Mouse (Mus musculus) CH12.LX (cell line): ENCODE measurements around the gene Cdk17. TPM values are rescaled to one million over a fixed set of nuclear protein-coding genes. Genes with fewer than 3 reads are reported as not detected.

Experiments
- DNase-seq: peaks from one replicate; pipeline ENCODE4 v3.0.0-alpha.2; 2013; ENCODE audit errors: extremely low read depth
- H3K27ac ChIP-seq: 2 replicates; pipeline ENCODE4 v1.5.1; 2012; ENCODE audit warnings: low read depth, mild to moderate bottlenecking, control low read depth, moderate library complexity; ENCODE audit not compliant: insufficient read depth
- H3K27me3 ChIP-seq: replicated peaks from 2 replicates; pipeline ENCODE3; 2012; ENCODE audit warnings: inconsistent platforms
- H3K36me3 ChIP-seq, 2 experiments: replicated peaks in 1 of 2; 2 replicates each; pipeline versions ENCODE3 to v1.6.1; 2012; ENCODE audit warnings: inconsistent platforms in 1 of 2, low read length in 1 of 2, mild to moderate bottlenecking in 1 of 2, mixed read lengths in 1 of 2, moderate library complexity in 1 of 2; ENCODE audit not compliant: control insufficient read depth in 1 of 2, insufficient read depth in 1 of 2
- H3K4me1 ChIP-seq, 2 experiments: 2 replicates each; pipeline ENCODE4 v1.6.1; 2012; ENCODE audit warnings: inconsistent platforms in 1 of 2, moderate library complexity in 1 of 2; ENCODE audit not compliant: insufficient read depth in 2 of 2, control insufficient read depth in 1 of 2
- H3K4me2 ChIP-seq: 2 replicates; pipeline ENCODE4 v1.6.1; 2012; ENCODE audit warnings: low read depth, mild to moderate bottlenecking, control low read depth; ENCODE audit not compliant: poor library complexity, insufficient read depth, severe bottlenecking
- H3K4me3 ChIP-seq, 3 experiments: fragments of 150-350 bp in 1 of 3; sonication (generic) in 1 of 3; replicated peaks in 1 of 3; 2 replicates each; pipeline versions ENCODE3 to v1.5.1; 2011 to 2012; ENCODE audit warnings: low read depth in 2 of 3, low read length in 2 of 3, mild to moderate bottlenecking in 2 of 3, moderate library complexity in 2 of 3, control low read depth in 1 of 3, improper control_type of control experiment in 1 of 3, inconsistent platforms in 1 of 3, mixed read lengths in 1 of 3; ENCODE audit not compliant: poor library complexity in 1 of 3
- H3K79me2 ChIP-seq: replicated peaks from 2 replicates; pipeline ENCODE4 v1.6.1; 2012; ENCODE audit warnings: mild to moderate bottlenecking, moderate library complexity; ENCODE audit not compliant: control insufficient read depth, poor library complexity, insufficient read depth, severe bottlenecking; ENCODE audit errors: extremely low read depth
- H3K9ac ChIP-seq: 2 replicates; pipeline ENCODE4 v1.6.1; 2012; ENCODE audit warnings: low read depth, mild to moderate bottlenecking, control low read depth, moderate library complexity; ENCODE audit not compliant: insufficient read depth
- H3K9me3 ChIP-seq: replicated peaks from 2 replicates; pipeline ENCODE3; 2012; ENCODE audit warnings: low read length, inconsistent platforms, mixed read lengths
- BHLHE40 ChIP-seq: IDR thresholded peaks from 2 replicates; pipeline ENCODE4 v1.6.1; 2011; ENCODE audit warnings: mild to moderate bottlenecking, low read depth, low read length, improper control_type of control experiment
- CHD1 ChIP-seq: IDR thresholded peaks from 2 replicates; pipeline ENCODE4 v1.6.1; 2012; ENCODE audit warnings: low read depth, low read length, improper control_type of control experiment, inconsistent platforms
- CHD2 ChIP-seq: IDR thresholded peaks from 2 replicates; pipeline ENCODE4 v1.6.1; 2011; ENCODE audit warnings: low read length, improper control_type of control experiment
- E2F4 ChIP-seq: IDR thresholded peaks from 2 replicates; pipeline ENCODE4 v1.6.1; 2011; ENCODE audit warnings: low read depth, low read length, improper control_type of control experiment; ENCODE audit not compliant: insufficient replicate concordance
- ELF1 ChIP-seq: IDR thresholded peaks from 2 replicates; pipeline ENCODE4 v1.6.1; 2014; ENCODE audit warnings: low read depth, mild to moderate bottlenecking, inconsistent platforms, low read length, improper control_type of control experiment
- ETS1 ChIP-seq: conservative IDR thresholded peaks from 2 replicates; pipeline ENCODE4 v1.6.1; 2012; ENCODE audit warnings: low read depth, mild to moderate bottlenecking, inconsistent platforms, low read length, improper control_type of control experiment, moderate library complexity
- GABPA ChIP-seq: IDR thresholded peaks from 2 replicates; pipeline ENCODE4 v1.6.1; 2012; ENCODE audit warnings: low read depth, low read length, improper control_type of control experiment, inconsistent platforms; ENCODE audit not compliant: insufficient replicate concordance
- HCFC1 ChIP-seq: IDR thresholded peaks from 2 replicates; pipeline ENCODE4 v1.6.1; 2012; ENCODE audit warnings: low read depth, mild to moderate bottlenecking, inconsistent platforms, low read length, improper control_type of control experiment
- IRF4 ChIP-seq: IDR thresholded peaks from 2 replicates; pipeline ENCODE4 v1.6.1; 2014; ENCODE audit warnings: low read depth, mild to moderate bottlenecking, inconsistent platforms, low read length, improper control_type of control experiment
- JUN ChIP-seq: IDR thresholded peaks from 2 replicates; pipeline ENCODE4 v1.6.1; 2011; ENCODE audit warnings: low read depth, mild to moderate bottlenecking, low read length, improper control_type of control experiment, moderate library complexity; ENCODE audit not compliant: insufficient read depth
- JUND ChIP-seq: conservative IDR thresholded peaks from 2 replicates; pipeline ENCODE4 v1.6.1; 2011; ENCODE audit warnings: low read depth, low read length, improper control_type of control experiment
- KAT2A ChIP-seq: IDR thresholded peaks from 2 replicates; pipeline ENCODE4 v1.6.1; 2012; ENCODE audit warnings: low read length, improper control_type of control experiment, inconsistent platforms; ENCODE audit not compliant: insufficient replicate concordance
- MAX ChIP-seq: IDR thresholded peaks from 2 replicates; pipeline ENCODE4 v1.6.1; 2011; ENCODE audit warnings: low read length, improper control_type of control experiment
- MAZ ChIP-seq: IDR thresholded peaks from 2 replicates; pipeline ENCODE4 v1.6.1; 2012; ENCODE audit warnings: low read depth, mild to moderate bottlenecking, inconsistent platforms, low read length, improper control_type of control experiment, moderate library complexity
- MEF2A ChIP-seq: IDR thresholded peaks from 2 replicates; pipeline ENCODE4 v1.6.1; 2014; ENCODE audit warnings: low read depth, mild to moderate bottlenecking, inconsistent platforms, low read length, improper control_type of control experiment, borderline replicate concordance
- MYC ChIP-seq: IDR thresholded peaks from 2 replicates; pipeline ENCODE4 v1.6.1; 2011; ENCODE audit warnings: low read depth, mild to moderate bottlenecking, improper control_type of control experiment, low read length
- POLR2AphosphoS2 ChIP-seq: IDR thresholded peaks from 2 replicates; pipeline ENCODE4 v1.6.1; 2011; ENCODE audit warnings: low read depth, low read length, improper control_type of control experiment
- RAD21 ChIP-seq: IDR thresholded peaks from 2 replicates; pipeline ENCODE4 v1.6.1; 2011; ENCODE audit warnings: low read depth, mild to moderate bottlenecking, low read length, improper control_type of control experiment, moderate library complexity
- RCOR1 ChIP-seq: conservative IDR thresholded peaks from 2 replicates; pipeline ENCODE4 v1.6.1; 2012; ENCODE audit warnings: low read depth, mild to moderate bottlenecking, inconsistent platforms, low read length, improper control_type of control experiment
- SIN3A ChIP-seq: IDR thresholded peaks from 2 replicates; pipeline ENCODE4 v1.6.1; 2012; ENCODE audit warnings: low read length, improper control_type of control experiment, inconsistent platforms
- TBP ChIP-seq: conservative IDR thresholded peaks from 2 replicates; pipeline ENCODE4 v1.6.1; 2011; ENCODE audit warnings: low read depth, low read length, improper control_type of control experiment
- ZKSCAN1 ChIP-seq: IDR thresholded peaks from 2 replicates; pipeline ENCODE4 v1.6.1; 2012; ENCODE audit warnings: low read depth, inconsistent platforms, low read length, improper control_type of control experiment, borderline replicate concordance
- ZMIZ1 ChIP-seq: IDR thresholded peaks from 2 replicates; pipeline ENCODE4 v1.6.1; 2012; ENCODE audit warnings: low read depth, mild to moderate bottlenecking, inconsistent platforms, low read length, improper control_type of control experiment
- ZNF384 ChIP-seq: IDR thresholded peaks from 2 replicates; pipeline ENCODE4 v1.6.1; 2012; ENCODE audit warnings: low read depth, low read length, improper control_type of control experiment, inconsistent platforms
- dilution Hi-C: fragments of 300-500 bp; cut with MboI; formaldehyde crosslinking; loops from 2 replicates; pipeline ENCODE4 v1.14.3; 2020; ENCODE audit warnings: low sequenced_read_pairs; ENCODE audit not compliant: extremely low pct_unique_long_range_greater_than_20kb, extremely low pct_ligation_motif_present
- in situ Hi-C: fragments of 300-500 bp; cut with MboI; formaldehyde crosslinking; loops from 3 replicates; pipeline ENCODE4 v1.14.3; 2019; ENCODE audit warnings: low sequenced_read_pairs, low pct_ligation_motif_present, low pct_unique_long_range_greater_than_20kb, mixed read lengths
- polyA plus RNA-seq: library from polyadenylated mRNA; unstranded; fragments of >175 nt; gene quantifications from 2 replicates; pipeline ENCODE4 v1.2.1, GENCODE M21; 2012; ENCODE audit warnings: low read depth; ENCODE audit not compliant: insufficient read length
- total RNA-seq, 2 experiments: library from RNA; depleted of rRNA; stranded (reverse); fragments of 300-350 nt in 1 of 2; fragments of >200 nt in 1 of 2; gene quantifications; 2 replicates each; pipeline ENCODE4 v1.2.3; 2012 to 2014

Gene Cdk17
- total and polyA plus RNA-seq, 3 experiments = 23.4 to 51.3 (median 28.5) TPM

- TF ChIP-seq ZMIZ1 (no peak), MYC (no peak), SIN3A (no peak), POLR2AphosphoS2 (no peak), CHD2 (no peak), RAD21 (no peak), BHLHE40 (no peak), GABPA (no peak), MEF2A (no peak), ETS1 (no peak), MAZ (no peak)
- Histone ChIP-seq H3K27me3 (no peaks in the 10 kb centered on the region), H3K4me2 (no peak overlapping the region), H3K27ac (no peak overlapping the region), H3K36me3 (no peaks in the 10 kb centered on the region), H3K4me1 (peaks cover 0 to 16% of the 10 kb centered on the region in 2 experiments; a peak in 2 of 4 replicates), H3K4me3 (no peak overlapping the region), H3K79me2 (no peaks in the 10 kb centered on the region), H3K9me3 (no peaks in the 10 kb centered on the region), H3K9ac (no peak overlapping the region)
- no peak for DNase-seq
- dilution Hi-C loops = no loop called here
- in situ Hi-C loops = no loop called here
Observed at GRCm38 (mm10) chr10:93121262-93121860, 39.3 kb upstream of the Cdk17 start.

GRCm38 (mm10) chr10:93122399-93123184 lies 38.1 kb upstream of the Cdk17 start:
- H3K27ac ChIP-seq = no peak overlapping the region
- H3K9ac ChIP-seq = no peak overlapping the region
- peaks cover 0 to 16% of the 10 kb centered on the region in 2 experiments; a peak in 2 of 4 replicates for H3K4me1 ChIP-seq
- H3K79me2 ChIP-seq = no peaks in the 10 kb centered on the region
- H3K27me3 ChIP-seq = no peaks in the 10 kb centered on the region
- no peak for DNase-seq
- dilution Hi-C loops = no loop called here
- H3K9me3 ChIP-seq = no peaks in the 10 kb centered on the region
- TF ChIP-seq POLR2AphosphoS2 (no peak), MAX (no peak), TBP (no peak), GABPA (no peak), IRF4 (no peak), E2F4 (no peak), ELF1 (no peak), RCOR1 (no peak), JUND (no peak), ZKSCAN1 (no peak), KAT2A (no peak), ETS1 (no peak), HCFC1 (no peak), ZNF384 (no peak), CHD1 (no peak), BHLHE40 (no peak), JUN (no peak)
- H3K4me3 ChIP-seq = no peak overlapping the region
- no peak overlapping the region for H3K4me2 ChIP-seq
- in situ Hi-C loops = no loop called here
- H3K36me3 ChIP-seq = no peaks in the 10 kb centered on the region
